Mouse (Mus musculus) heart, embryonic 13.5 days (tissue): ENCODE measurements around the gene H2-Ab1. TPM values are rescaled to one million over a fixed set of nuclear protein-coding genes. Genes with fewer than 3 reads are reported as not detected.

Experiments
- ATAC-seq: fragments of 200-750 bp; cut with Nextera tagmentation; 2 replicates; pipeline ENCODE4 v1.8.0; 2017; ENCODE audit warnings: moderate TSS enrichment; ENCODE audit not compliant: insufficient number of reproducible peaks, low FRiP score, low TSS enrichment; ENCODE audit errors: extremely low read depth
- H3K27ac ChIP-seq: fragments of 300-500 bp; sonication (generic); replicated peaks from 2 replicates; pipeline ENCODE4 v1.5.1; 2015; ENCODE audit warnings: moderate library complexity, mild to moderate bottlenecking, inconsistent platforms
- H3K27me3 ChIP-seq: fragments of 300-500 bp; sonication (generic); replicated peaks from 2 replicates; pipeline ENCODE4 v1.6.1; 2015; ENCODE audit warnings: mild to moderate bottlenecking, inconsistent platforms
- H3K36me3 ChIP-seq: fragments of 300-500 bp; sonication (generic); 2 replicates; pipeline ENCODE4 v1.6.1; 2015; ENCODE audit warnings: mild to moderate bottlenecking, inconsistent platforms
- H3K4me1 ChIP-seq: fragments of 300-500 bp; sonication (generic); 2 replicates; pipeline ENCODE4 v1.6.1; 2015; ENCODE audit warnings: inconsistent platforms
- H3K4me2 ChIP-seq: fragments of 300-500 bp; sonication (generic); 2 replicates; pipeline ENCODE4 v1.6.1; 2015; ENCODE audit warnings: inconsistent platforms, mild to moderate bottlenecking, moderate library complexity
- H3K4me3 ChIP-seq: fragments of 300-500 bp; sonication (generic); 2 replicates; pipeline ENCODE4 v1.5.1; 2015; ENCODE audit warnings: moderate library complexity, mild to moderate bottlenecking, inconsistent platforms
- H3K9ac ChIP-seq: fragments of 300-500 bp; sonication (generic); 2 replicates; pipeline ENCODE4 v1.6.1; 2015; ENCODE audit warnings: inconsistent platforms, mild to moderate bottlenecking, moderate library complexity
- H3K9me3 ChIP-seq: fragments of 300-500 bp; sonication (generic); 2 replicates; pipeline ENCODE4 v1.6.1; 2016; ENCODE audit warnings: inconsistent platforms
- WGBS: fragments of 180-500 bp; shearing (Covaris S2); methylation state at CpG from one replicate; pipeline ENCODE4 v1.1.7; 2015; ENCODE audit warnings: mixed read lengths; 5-methylcytosine and 5-hydroxymethylcytosine counted together
- polyA plus RNA-seq: library from polyadenylated mRNA; unstranded; fragments of >200 nt; fragmentation: Nextera tagmentation; extraction: Ambion mirVana; gene quantifications from 2 replicates; pipeline ENCODE4 v1.2.1, GENCODE M21; 2015

Gene H2-Ab1
- polyA plus RNA-seq, result 13.0 TPM in 2 replicates

DNA sequence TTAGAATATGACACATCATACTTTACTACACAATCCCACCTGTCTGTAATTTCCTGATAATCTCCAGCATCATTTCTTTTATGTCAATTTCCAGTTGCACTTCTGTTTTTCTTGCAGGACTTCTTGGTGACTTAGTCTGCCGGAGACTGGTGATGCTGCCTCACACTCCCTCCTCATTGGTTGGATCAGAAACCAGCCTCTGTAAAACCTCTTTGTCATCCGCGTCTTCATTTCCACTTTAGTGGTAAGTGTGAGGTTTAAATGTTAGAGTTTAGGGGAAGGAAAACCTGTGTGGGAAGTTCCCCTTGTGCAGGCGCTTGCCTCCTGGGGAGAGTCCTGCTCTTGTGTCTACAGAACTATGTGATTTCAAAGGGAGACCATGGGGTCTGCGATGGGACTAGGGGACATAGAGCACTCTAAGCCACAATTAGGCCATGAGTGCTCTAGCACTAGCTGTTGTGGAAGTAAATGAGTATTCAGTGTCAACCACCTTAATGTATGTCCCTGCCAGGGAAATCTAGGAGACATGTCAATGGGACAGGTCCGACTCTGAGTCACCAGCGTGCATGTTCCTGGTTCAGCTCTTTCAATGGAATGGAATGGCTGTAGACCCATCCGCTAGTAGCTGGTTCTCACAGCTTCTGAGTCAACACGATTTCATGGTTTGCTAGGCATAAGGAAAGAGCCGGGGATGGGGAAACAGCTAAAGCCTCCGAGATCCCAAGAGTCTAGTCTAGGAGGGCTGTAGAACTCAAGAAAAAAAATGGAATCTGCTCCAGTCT is at the start of gene H2-Ab1:
TSS of gene H2-Ab1 (plus strand) at position 96 of the 782 bp plus-strand sequence.
- Histone ChIP-seq H3K9ac (no peak within 1 kb of the TSS), H3K4me2 (no peak within 1 kb of the TSS)
- 64% methylated on average over 11 of the region's 11 CpGs for WGBS

DNA sequence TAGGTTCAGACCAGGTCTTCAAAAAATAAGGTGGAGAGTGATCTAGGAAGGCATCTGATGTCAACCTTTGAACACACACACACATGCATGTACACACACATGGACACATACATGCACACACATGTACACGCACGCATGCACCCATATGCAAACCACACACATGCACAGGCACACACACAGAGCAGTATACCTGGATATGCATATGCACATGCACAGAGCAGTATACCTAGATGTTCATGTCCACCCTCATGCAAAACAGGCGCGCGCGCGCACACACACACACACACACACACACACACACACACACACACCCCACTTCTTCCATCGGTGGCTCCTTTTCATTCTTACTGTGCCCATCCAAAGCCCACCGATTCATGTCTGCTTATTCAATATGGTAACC is 49.6 kb upstream of the H2-Ab1 start:
- Histone ChIP-seq H3K9me3 (no peaks in the 10 kb centered on the region), H3K27me3 (peaks cover 90% of the 10 kb centered on the region), H3K27ac (no peak overlapping the region), H3K36me3 (no peaks in the 10 kb centered on the region), H3K4me2 (no peak overlapping the region), H3K4me3 (no peak overlapping the region), H3K4me1 (peaks cover 9% of the 10 kb centered on the region), H3K9ac (no peak overlapping the region)
- ATAC-seq, result no peak
- 95% methylated on average over 9 of the region's 9 CpGs for WGBS

More for the DNA sequence above, at the start of gene H2-Ab1:
- Histone ChIP-seq H3K4me3 (no peak within 1 kb of the TSS), H3K9me3 (no peaks in the 10 kb centered on the region), H3K27me3 (peaks cover 45% of the 10 kb centered on the region), H3K36me3 (no peaks in the 10 kb centered on the region), H3K27ac (no peak within 1 kb of the TSS), H3K4me1 (no peaks in the 10 kb centered on the region)
- ATAC-seq, result no peak

DNA sequence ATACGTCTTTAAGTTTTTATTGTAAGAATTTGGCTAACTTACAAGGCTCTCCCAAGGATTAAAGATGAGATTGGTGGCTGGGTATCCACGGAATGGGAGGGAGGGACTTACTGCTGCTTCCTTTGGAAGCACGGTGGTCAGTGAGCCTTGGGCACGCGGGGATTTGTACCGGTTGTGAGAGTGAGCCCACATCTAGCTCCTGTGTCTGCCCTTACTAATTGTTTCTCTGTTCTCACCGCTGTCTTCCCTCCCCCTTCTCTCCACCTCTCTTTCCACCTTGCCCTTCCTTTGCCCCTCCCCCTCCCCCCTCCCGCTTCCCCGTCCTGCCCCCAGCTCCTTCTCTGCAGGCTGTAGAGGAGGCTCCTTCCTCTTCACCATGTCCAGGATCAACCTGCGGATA is 49.1 kb upstream of the H2-Ab1 start:
- H3K4me3 ChIP-seq, result no peak overlapping the region
- H3K36me3 ChIP-seq, result no peaks in the 10 kb centered on the region
- no peak for ATAC-seq
- peaks cover 9% of the 10 kb centered on the region for H3K4me1 ChIP-seq
- no peak overlapping the region for H3K9ac ChIP-seq
- WGBS, result 19% methylated on average over 10 of the region's 10 CpGs
- no peak overlapping the region for H3K4me2 ChIP-seq
- H3K27ac ChIP-seq, result no peak overlapping the region
- peaks cover 90% of the 10 kb centered on the region for H3K27me3 ChIP-seq
- H3K9me3 ChIP-seq, result no peaks in the 10 kb centered on the region

DNA sequence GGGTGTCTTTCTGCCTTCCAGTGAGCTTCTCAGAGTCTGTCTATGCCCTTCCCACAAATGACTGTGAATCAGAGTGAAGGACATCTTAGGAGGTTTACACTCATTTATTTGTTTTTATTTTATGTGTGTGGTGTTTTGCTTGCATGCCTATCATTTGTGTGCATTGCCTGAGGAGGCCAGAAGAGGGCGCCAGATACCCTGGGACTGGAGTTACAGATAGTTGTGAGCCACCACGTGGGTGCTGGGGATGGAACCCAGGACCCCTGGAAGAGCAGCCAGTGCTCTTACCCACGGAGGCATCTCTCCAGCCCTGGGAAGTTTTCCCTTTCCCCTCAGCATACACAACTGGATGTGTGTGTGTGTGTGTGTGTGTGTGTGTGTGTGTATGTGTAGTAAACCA is 47.8 kb upstream of the H2-Ab1 start:
- peaks cover 9% of the 10 kb centered on the region for H3K4me1 ChIP-seq
- no peak overlapping the region for H3K4me3 ChIP-seq
- no peak for ATAC-seq
- 33% methylated on average over 3 of the region's 3 CpGs for WGBS
- no peaks in the 10 kb centered on the region for H3K9me3 ChIP-seq
- no peak overlapping the region for H3K27ac ChIP-seq
- H3K27me3 ChIP-seq, result peaks cover 95% of the 10 kb centered on the region
- H3K9ac ChIP-seq, result no peak overlapping the region
- H3K36me3 ChIP-seq, result no peaks in the 10 kb centered on the region
- no peak overlapping the region for H3K4me2 ChIP-seq

DNA sequence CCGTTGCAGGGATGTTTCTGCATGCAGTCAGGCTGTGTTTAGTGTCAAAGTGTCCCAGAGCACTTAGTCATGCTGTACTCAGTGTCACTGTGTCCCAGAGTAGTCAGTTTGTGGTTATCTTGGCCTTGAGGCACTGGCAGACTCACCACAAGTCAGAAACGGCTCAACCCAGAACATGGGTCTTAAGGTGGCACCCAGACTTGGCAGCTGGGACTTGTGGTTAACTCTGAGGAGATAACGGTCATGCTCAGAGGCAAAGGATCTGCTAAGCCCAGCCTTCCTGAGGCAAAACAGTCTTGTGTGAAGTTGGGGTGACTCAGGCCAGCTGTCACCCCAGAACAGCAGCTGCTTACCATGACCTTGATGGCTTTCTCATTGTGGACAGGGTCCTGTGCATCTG is 46.9 kb upstream of the H2-Ab1 start:
- no peak overlapping the region for H3K27ac ChIP-seq
- H3K36me3 ChIP-seq, result no peaks in the 10 kb centered on the region
- peaks cover 94% of the 10 kb centered on the region for H3K27me3 ChIP-seq
- H3K4me1 ChIP-seq, result peaks cover under 1% of the 10 kb centered on the region; the same call in 1 of the 2 replicates
- no peak overlapping the region for H3K4me3 ChIP-seq
- WGBS, result 55% methylated on average over 3 of the region's 3 CpGs
- H3K9ac ChIP-seq, result no peak overlapping the region
- ATAC-seq, result no peak
- H3K4me2 ChIP-seq, result no peak overlapping the region
- H3K9me3 ChIP-seq, result no peaks in the 10 kb centered on the region

DNA sequence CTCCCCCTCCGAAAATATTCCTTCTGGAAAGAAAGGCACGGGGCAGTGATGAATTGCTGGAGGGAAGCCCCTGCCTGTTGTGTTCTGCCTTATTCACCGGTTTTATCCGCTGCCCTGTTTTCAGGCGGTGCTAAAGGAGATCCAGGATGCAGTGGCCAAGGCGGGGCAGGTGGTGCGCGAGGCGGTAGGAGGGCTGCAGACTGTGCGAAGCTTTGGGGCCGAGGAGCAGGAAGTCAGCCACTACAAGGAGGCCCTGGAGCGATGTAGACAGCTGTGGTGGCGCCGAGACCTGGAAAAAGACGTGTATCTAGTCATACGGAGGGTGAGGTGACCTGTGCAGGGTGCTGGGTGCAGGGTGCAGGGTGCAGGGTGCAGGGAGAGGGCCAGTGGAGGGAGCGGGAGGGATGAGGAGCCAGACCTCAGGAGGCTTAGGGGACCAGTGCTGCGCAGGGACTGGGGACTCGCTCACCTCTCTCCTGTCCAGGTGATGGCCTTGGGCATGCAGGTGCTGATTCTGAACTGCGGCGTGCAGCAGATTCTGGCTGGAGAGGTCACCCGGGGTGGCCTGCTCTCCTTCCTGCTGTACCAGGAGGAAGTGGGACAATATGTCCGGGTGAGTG is 45.6 kb upstream of the H2-Ab1 start:
- no peaks in the 10 kb centered on the region for H3K4me1 ChIP-seq
- H3K9ac ChIP-seq, result no peak overlapping the region
- H3K36me3 ChIP-seq, result no peaks in the 10 kb centered on the region
- H3K4me3 ChIP-seq, result no peak overlapping the region
- H3K27me3 ChIP-seq, result peaks cover 90% of the 10 kb centered on the region
- H3K4me2 ChIP-seq, result no peak overlapping the region
- H3K9me3 ChIP-seq, result no peaks in the 10 kb centered on the region
- no peak overlapping the region for H3K27ac ChIP-seq
- 19% methylated on average over 23 of the region's 23 CpGs for WGBS
- no peak for ATAC-seq

DNA sequence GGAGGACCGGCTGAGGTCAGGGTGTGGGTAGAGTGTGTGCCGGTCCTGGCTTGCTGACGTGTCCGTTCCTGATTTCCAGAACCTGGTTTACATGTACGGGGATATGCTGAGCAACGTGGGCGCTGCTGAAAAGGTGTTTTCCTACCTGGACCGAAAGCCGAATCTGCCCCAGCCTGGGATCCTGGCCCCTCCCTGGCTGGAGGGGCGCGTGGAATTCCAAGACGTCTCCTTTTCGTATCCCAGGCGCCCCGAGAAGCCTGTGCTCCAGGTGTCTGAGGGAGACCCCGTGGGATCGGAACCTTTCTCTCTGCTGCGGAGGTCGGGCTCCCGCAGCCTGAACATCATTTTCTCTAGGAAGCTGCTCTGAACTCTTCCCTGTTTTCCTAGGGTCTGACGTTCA is 43.6 kb upstream of the H2-Ab1 start:
- H3K4me2 ChIP-seq, result no peak overlapping the region
- peaks cover 2% of the 10 kb centered on the region; the same call in 1 of the 2 replicates for H3K9me3 ChIP-seq
- peaks cover 78% of the 10 kb centered on the region for H3K27me3 ChIP-seq
- ATAC-seq, result no peak
- no peak overlapping the region for H3K4me3 ChIP-seq
- no peaks in the 10 kb centered on the region for H3K4me1 ChIP-seq
- no peaks in the 10 kb centered on the region for H3K36me3 ChIP-seq
- WGBS, result 49% methylated on average over 21 of the region's 21 CpGs
- no peak overlapping the region for H3K9ac ChIP-seq
- H3K27ac ChIP-seq, result no peak overlapping the region

DNA sequence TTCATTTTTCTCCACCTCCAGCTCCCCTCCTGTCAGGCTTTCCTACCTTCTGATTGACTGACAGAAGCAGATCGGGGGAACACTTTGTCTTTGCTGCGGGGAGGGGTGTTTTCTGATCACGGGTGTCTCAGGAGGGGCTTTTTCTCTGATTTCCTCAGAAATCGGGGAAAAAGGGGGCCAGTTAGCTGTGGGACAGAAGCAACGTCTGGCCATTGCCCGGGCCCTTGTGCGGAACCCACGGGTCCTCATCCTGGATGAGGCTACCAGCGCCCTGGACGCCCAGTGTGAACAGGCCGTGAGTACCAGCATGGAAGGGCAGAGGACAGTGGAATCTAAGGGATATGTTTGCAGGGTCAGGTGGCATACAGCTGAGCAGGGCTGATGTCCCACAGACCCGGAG is 42.3 kb upstream of the H2-Ab1 start:
- H3K27me3 ChIP-seq, result peaks cover 66% of the 10 kb centered on the region
- H3K4me2 ChIP-seq, result no peak overlapping the region
- H3K9ac ChIP-seq, result no peak overlapping the region
- H3K9me3 ChIP-seq, result peaks cover 5% of the 10 kb centered on the region; the same call in 1 of the 2 replicates
- H3K4me3 ChIP-seq, result no peak overlapping the region
- H3K27ac ChIP-seq, result no peak overlapping the region
- H3K36me3 ChIP-seq, result no peaks in the 10 kb centered on the region
- no peak for ATAC-seq
- WGBS, result 75% methylated on average over 12 of the region's 12 CpGs
- H3K4me1 ChIP-seq, result no peaks in the 10 kb centered on the region

DNA sequence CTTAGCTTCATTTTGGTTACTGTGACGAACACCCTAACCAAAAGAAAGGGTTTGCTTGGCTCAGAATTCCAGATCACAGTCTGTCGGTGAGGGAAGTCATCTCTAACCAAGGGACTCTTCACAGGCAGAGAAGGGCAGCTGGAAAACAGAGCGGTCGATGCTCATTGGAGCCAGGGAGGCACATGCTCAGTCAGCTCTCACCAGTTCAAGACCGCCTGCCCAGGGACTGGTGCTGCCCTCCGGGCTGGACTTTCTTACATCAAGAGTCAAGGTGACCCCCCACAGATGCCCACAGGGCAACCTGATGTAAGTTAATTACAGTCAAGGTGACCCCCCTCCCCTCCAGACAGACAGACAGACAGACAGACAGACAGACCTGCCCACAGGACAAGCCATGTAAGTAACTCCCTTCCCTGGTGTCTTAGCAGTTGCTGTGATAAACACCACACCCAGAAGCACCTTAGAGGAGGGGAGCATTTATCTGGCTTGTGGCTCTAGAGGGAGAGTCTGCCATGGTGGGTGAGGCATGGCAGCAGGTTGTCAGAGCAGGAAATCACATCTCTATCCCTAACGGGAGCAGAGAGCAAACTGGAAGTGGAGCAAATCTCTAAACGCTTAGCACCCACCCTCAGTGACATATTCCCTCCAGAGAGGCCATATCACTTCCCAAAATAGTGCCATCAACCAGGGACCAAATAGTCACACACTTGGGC is 40.1 kb upstream of the H2-Ab1 start:
- Histone ChIP-seq H3K36me3 (no peaks in the 10 kb centered on the region), H3K9ac (no peak overlapping the region), H3K4me3 (no peak overlapping the region), H3K4me2 (no peak overlapping the region), H3K9me3 (peaks cover 5% of the 10 kb centered on the region; the same call in 1 of the 2 replicates), H3K27ac (no peak overlapping the region), H3K27me3 (peaks cover 44% of the 10 kb centered on the region), H3K4me1 (no peaks in the 10 kb centered on the region)
- WGBS, result 77% methylated on average over 8 of the region's 8 CpGs
- ATAC-seq, result no peak

DNA sequence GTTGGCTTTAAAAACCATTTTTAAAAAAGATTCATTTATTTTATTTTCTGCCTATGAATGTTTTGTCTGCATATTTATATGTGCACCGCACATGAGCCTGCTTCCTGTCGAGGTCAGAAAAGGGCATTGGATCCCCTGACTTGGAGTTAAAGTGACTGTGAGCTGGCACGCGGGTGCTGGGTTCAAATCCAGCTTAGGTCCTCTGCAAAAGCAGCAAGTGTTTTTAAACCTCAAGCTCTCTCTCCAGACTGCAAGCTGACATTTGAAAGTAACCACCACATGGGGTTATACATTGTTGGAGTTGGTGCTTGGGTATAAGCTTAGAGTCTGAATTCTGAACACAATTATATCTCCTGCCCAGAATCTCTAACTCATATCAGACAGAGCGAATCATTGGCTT is 39.5 kb upstream of the H2-Ab1 start:
- no peaks in the 10 kb centered on the region for H3K4me1 ChIP-seq
- peaks cover 38% of the 10 kb centered on the region for H3K27me3 ChIP-seq
- no peak overlapping the region for H3K9ac ChIP-seq
- peaks cover 5% of the 10 kb centered on the region; the same call in 1 of the 2 replicates for H3K9me3 ChIP-seq
- WGBS, result 81% methylated on average over 5 of the region's 5 CpGs
- H3K27ac ChIP-seq, result no peak overlapping the region
- no peak for ATAC-seq
- no peak overlapping the region for H3K4me3 ChIP-seq
- no peaks in the 10 kb centered on the region for H3K36me3 ChIP-seq
- no peak overlapping the region for H3K4me2 ChIP-seq

DNA sequence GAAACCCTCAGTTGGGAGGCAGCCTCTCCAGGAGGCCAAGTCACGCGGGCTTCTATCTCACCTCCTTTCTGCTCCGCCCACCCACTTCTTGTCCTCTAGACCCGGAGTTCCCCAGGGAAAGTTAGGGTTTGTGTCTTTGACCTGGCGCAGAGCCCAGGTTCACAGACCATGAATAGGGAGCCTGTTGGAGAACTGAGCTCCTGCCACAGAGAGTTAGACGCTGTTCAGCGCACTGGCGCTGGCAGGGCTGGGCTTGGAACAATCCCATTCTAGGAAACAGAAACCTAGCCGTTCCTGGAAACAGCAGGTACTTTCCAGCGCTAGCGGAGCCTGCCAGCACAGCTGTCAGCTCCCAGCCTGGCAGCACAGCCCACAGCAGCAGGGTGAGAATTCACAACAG is 38.8 kb upstream of the H2-Ab1 start:
- peaks cover 31% of the 10 kb centered on the region for H3K27me3 ChIP-seq
- 80% methylated on average over 11 of the region's 11 CpGs for WGBS
- no peak overlapping the region for H3K4me2 ChIP-seq
- H3K9ac ChIP-seq, result no peak overlapping the region
- no peak overlapping the region for H3K27ac ChIP-seq
- H3K9me3 ChIP-seq, result peaks cover 5% of the 10 kb centered on the region; the same call in 1 of the 2 replicates
- H3K36me3 ChIP-seq, result no peaks in the 10 kb centered on the region
- H3K4me3 ChIP-seq, result no peak overlapping the region
- ATAC-seq, result no peak
- H3K4me1 ChIP-seq, result no peaks in the 10 kb centered on the region
